Mouse (Mus musculus) liver, embryonic 14.5 days (tissue): ENCODE data around the gene Rnf141. TPM values are rescaled to one million over a fixed set of nuclear protein-coding genes. Genes with fewer than 3 reads are reported as not detected.

Experiments used
- ATAC-seq: fragments of 200-750 bp; cut with Nextera tagmentation; 2 replicates; pipeline ENCODE4 v1.8.0; 2017; ENCODE audit warnings: moderate number of reproducible peaks, mild to moderate bottlenecking, moderate library complexity; ENCODE audit not compliant: insufficient read depth
- DNase-seq, 3 experiments: peaks; one replicate each; pipeline ENCODE4 v3.0.0-alpha.2; 2012 to 2013; ENCODE audit warnings: low read depth in 3 of 3, low spot score in 3 of 3
- H3K27ac ChIP-seq: fragments of 300-500 bp; sonication (generic); 2 replicates; pipeline ENCODE4 v1.5.1; 2014; ENCODE audit warnings: moderate library complexity, mild to moderate bottlenecking, control low read depth, inconsistent platforms
- H3K27me3 ChIP-seq: fragments of 300-500 bp; sonication (generic); 2 replicates; pipeline ENCODE4 v1.6.1; 2014; ENCODE audit warnings: mild to moderate bottlenecking, low read length, moderate library complexity; ENCODE audit not compliant: control insufficient read depth, insufficient read depth
- H3K36me3 ChIP-seq: fragments of 300-500 bp; sonication (generic); replicated peaks from 2 replicates; pipeline ENCODE4 v1.6.1; 2014; ENCODE audit warnings: low read depth; ENCODE audit not compliant: control insufficient read depth, insufficient read depth
- H3K4me1 ChIP-seq, 2 experiments: fragments of 200-500 bp in 1 of 2; fragments of 300-500 bp in 1 of 2; sonication (generic) in 1 of 2; replicated peaks; 2 replicates each; pipeline ENCODE4 v1.6.1; 2012 to 2014; ENCODE audit warnings: antibody characterized with exemption in 1 of 2, inconsistent platforms in 1 of 2, low read length in 1 of 2; ENCODE audit not compliant: control insufficient read depth in 2 of 2, insufficient read depth in 2 of 2
- H3K4me2 ChIP-seq: fragments of 300-500 bp; sonication (generic); 2 replicates; pipeline ENCODE4 v1.6.1; 2014; ENCODE audit warnings: low read depth, mild to moderate bottlenecking, control low read depth, moderate library complexity
- H3K4me3 ChIP-seq, 2 experiments: fragments of 200-500 bp in 1 of 2; fragments of 300-500 bp in 1 of 2; sonication (generic) in 1 of 2; 2 replicates each; pipeline ENCODE4 v1.5.1; 2012 to 2014; ENCODE audit warnings: low read depth in 2 of 2, low read length in 2 of 2, mild to moderate bottlenecking in 2 of 2, control low read depth in 1 of 2, inconsistent platforms in 1 of 2, moderate library complexity in 1 of 2; ENCODE audit not compliant: insufficient read depth in 1 of 2
- H3K9ac ChIP-seq: fragments of 300-500 bp; sonication (generic); replicated peaks from 2 replicates; pipeline ENCODE4 v1.6.1; 2014; ENCODE audit warnings: mild to moderate bottlenecking, control low read depth, moderate library complexity
- H3K9me3 ChIP-seq: fragments of 300-500 bp; sonication (generic); 2 replicates; pipeline ENCODE4 v1.6.1; 2016; ENCODE audit warnings: low read length, mixed read lengths; ENCODE audit not compliant: control insufficient read depth
- CTCF ChIP-seq: IDR thresholded peaks from 2 replicates; pipeline ENCODE4 v1.5.1; 2016; ENCODE audit warnings: antibody characterized with exemption, low read depth, control low read depth
- EP300 ChIP-seq: IDR thresholded peaks from 2 replicates; pipeline ENCODE4 v1.6.1; 2016; ENCODE audit warnings: antibody characterized with exemption, low read depth
- WGBS: fragments of 180-500 bp; shearing (Covaris S2); extraction: QIAGEN DNeasy Blood & Tissue Kit; methylation state at CpG from one replicate; pipeline ENCODE4 v1.1.7; 2014; ENCODE audit not compliant: insufficient replicate concordance; 5-methylcytosine and 5-hydroxymethylcytosine counted together
- microRNA-seq: library from miRNA; unstranded; fragments of <30 nt; microRNA quantifications from one replicate; pipeline ENCODE4, GENCODE M21; 2016
- polyA plus RNA-seq, 2 experiments: library from polyadenylated mRNA; depleted of rRNA in 1 of 2; stranded (reverse) in 1 of 2; unstranded in 1 of 2; fragments of >200 nt; fragmentation: Nextera tagmentation in 1 of 2; extraction: Ambion mirVana in 1 of 2; gene quantifications; 2 replicates each; pipeline versions ENCODE4 v1.2.1 to v1.2.3; 2012 to 2014

The Rnf141 gene
- polyA plus RNA-seq, 2 experiments, result 17.4 to 25.4 TPM

DNA sequence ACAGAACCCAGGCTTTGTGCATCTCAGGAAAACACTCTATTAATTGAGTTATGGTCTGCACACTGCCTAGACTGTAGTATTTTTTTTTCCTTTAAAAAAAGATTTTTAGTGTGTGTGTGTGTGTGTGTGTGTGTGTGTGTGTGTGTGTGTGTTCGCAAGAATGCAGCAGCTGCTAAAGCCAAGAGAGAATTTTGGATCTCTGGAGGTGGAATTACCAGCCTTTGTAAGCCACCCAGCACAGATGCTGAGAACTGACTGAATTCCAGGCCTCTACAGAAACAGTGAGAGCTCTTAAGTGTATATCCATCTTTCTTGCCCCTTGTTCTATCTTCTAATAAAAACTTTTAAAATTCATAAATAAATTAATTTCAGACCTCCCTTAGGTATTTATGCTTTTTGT is 92.6 kb downstream of the Rnf141 start:
- Histone ChIP-seq H3K4me2 (no peak overlapping the region), H3K9ac (no peak overlapping the region), H3K4me3 (no peak overlapping the region), H3K27ac (no peak overlapping the region), H3K36me3 (no peaks in the 10 kb centered on the region), H3K9me3 (no peaks in the 10 kb centered on the region), H3K27me3 (no peaks in the 10 kb centered on the region), H3K4me1 (no peaks in the 10 kb centered on the region)
- TF ChIP-seq EP300, result no peak
- no peak for TF ChIP-seq CTCF
- ATAC-seq (no peak), DNase-seq (no peak)
- WGBS, result 58% methylated on average over 1 of the region's 1 CpGs

DNA sequence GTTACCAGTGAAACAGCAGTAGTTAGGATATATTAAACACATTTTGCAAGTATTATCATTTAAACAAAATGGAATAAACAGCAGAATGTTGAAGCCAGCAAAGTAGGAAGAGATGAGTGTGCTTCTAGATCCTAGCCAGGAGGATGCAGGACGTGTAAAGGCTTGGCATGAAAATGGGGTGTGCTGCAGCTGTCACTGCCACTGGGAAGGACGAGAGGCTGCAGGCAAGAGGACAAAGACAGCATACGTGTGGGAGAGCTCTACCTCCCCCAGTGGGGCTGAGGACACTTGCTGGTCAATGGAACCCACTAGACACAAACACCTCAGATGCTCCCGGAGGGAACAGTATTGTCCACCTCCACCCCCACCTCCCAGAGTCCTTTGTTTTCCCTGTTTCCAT is 93.4 kb downstream of the Rnf141 start:
- H3K4me3 ChIP-seq, result no peak overlapping the region
- TF ChIP-seq CTCF, result no peak
- TF ChIP-seq EP300, result no peak
- no peaks in the 10 kb centered on the region for H3K36me3 ChIP-seq
- WGBS, result 42% methylated on average over 4 of the region's 4 CpGs
- DNase-seq, result no peak
- H3K4me1 ChIP-seq, result no peaks in the 10 kb centered on the region
- no peak for ATAC-seq
- no peak overlapping the region for H3K27ac ChIP-seq
- H3K9ac ChIP-seq, result no peak overlapping the region
- no peaks in the 10 kb centered on the region for H3K27me3 ChIP-seq
- no peaks in the 10 kb centered on the region for H3K9me3 ChIP-seq
- no peak overlapping the region for H3K4me2 ChIP-seq

Small RNA genes lying within 50 kb of the gene (microRNA-seq; reads per million reads assigned to microRNA genes)
- not detected for gene Gm47282

Other genes starting within 250 kb of the Rnf141 start
- 2.6 and 2.9 TPM in 2 replicates for gene Sbf2, start 229.5 kb downstream of the Rnf141 start, polyA plus RNA-seq (2012; rRNA removed)
- 3.3 TPM in 2 replicates for gene Sbf2, start 229.5 kb downstream of the Rnf141 start, polyA plus RNA-seq (2014; fragmentation: Nextera tagmentation; extraction: Ambion mirVana)
- 1.5 TPM in 2 replicates for gene Adm, start 216.8 kb downstream of the Rnf141 start, polyA plus RNA-seq (2012; rRNA removed)
- 1.2 and 1.4 TPM in 2 replicates for gene Adm, start 216.8 kb downstream of the Rnf141 start, polyA plus RNA-seq (2014; fragmentation: Nextera tagmentation; extraction: Ambion mirVana)
- 19.4 and 21.9 TPM in 2 replicates for gene Ampd3, start 76.3 kb downstream of the Rnf141 start, polyA plus RNA-seq (2012; rRNA removed)
- 28.6 and 32.9 TPM in 2 replicates for gene Ampd3, start 76.3 kb downstream of the Rnf141 start, polyA plus RNA-seq (2014; fragmentation: Nextera tagmentation; extraction: Ambion mirVana)
- 18.3 and 24.6 TPM in 2 replicates for gene Lyve1, start 18.8 kb upstream of the Rnf141 start, polyA plus RNA-seq (2012; rRNA removed)
- gene Lyve1, start 18.8 kb upstream of the Rnf141 start, polyA plus RNA-seq (2014; fragmentation: Nextera tagmentation; extraction: Ambion mirVana), result 22.2 and 22.7 TPM in 2 replicates
- gene Mrvi1, start 138.0 kb upstream of the Rnf141 start, polyA plus RNA-seq (2012; rRNA removed), result 3.7 TPM in 2 replicates
- 4.7 and 5.5 TPM in 2 replicates for gene Mrvi1, start 138.0 kb upstream of the Rnf141 start, polyA plus RNA-seq (2014; fragmentation: Nextera tagmentation; extraction: Ambion mirVana)
- gene Ctr9, start 184.5 kb upstream of the Rnf141 start, polyA plus RNA-seq (2012; rRNA removed), result 7.0 and 12.7 TPM in 2 replicates
- 20.2 and 22.4 TPM in 2 replicates for gene Ctr9, start 184.5 kb upstream of the Rnf141 start, polyA plus RNA-seq (2014; fragmentation: Nextera tagmentation; extraction: Ambion mirVana)
- 63.6 and 135 TPM in 2 replicates for gene Eif4g2, start 238.6 kb upstream of the Rnf141 start, polyA plus RNA-seq (2012; rRNA removed)
- gene Eif4g2, start 238.6 kb upstream of the Rnf141 start, polyA plus RNA-seq (2014; fragmentation: Nextera tagmentation; extraction: Ambion mirVana), result 464 and 494 TPM in 2 replicates